In genomic region chr7:18840386-18841173, GRCm38 (mm10) we compare ENCODE assay signal across 9 mouse cellular contexts. TPM values are rescaled to one million over a fixed set of nuclear protein-coding genes. Genes with fewer than 3 reads are reported as not detected.
DNase-seq lines count a peak whose midpoint lies in the region; ATAC-seq and TF ChIP-seq lines count a peak whose summit lies in the region.
"Had no signal": no experiment of that assay in that cellular context is flagged by ENCODE, and none has a peak within 500 bp of the region (broad histone marks: within the 10 kb centered on the region; RNA-seq: fewer than 3 reads in every experiment).

No protein-coding gene starts in this region.

- H3K4me3 ChIP-seq in forebrain, postnatal 0 days (ENCODE audit: low read depth, low read length) = peak overlapping the region; percentile 36
- H3K4me3 ChIP-seq in hindbrain, embryonic 10.5 days = peak overlapping the region; percentile 49

- H3K27ac ChIP-seq in forebrain, postnatal 0 days (ENCODE audit: low read depth, low read length) = peak overlapping the region; percentile 75
- H3K27ac ChIP-seq in hindbrain, embryonic 10.5 days = peak overlapping the region; percentile 78

- H3K4me1 ChIP-seq in forebrain, postnatal 0 days (ENCODE audit: insufficient read depth) = no peaks in the 10 kb centered on the region
- H3K4me1 ChIP-seq in hindbrain, embryonic 10.5 days (replicated peaks) = peaks cover 15% of the 10 kb centered on the region

- WGBS in forebrain, postnatal 0 days = 4% methylated on average over 14 of the region's 17 CpGs
- 5% methylated on average over 15 of the region's 17 CpGs for WGBS in hindbrain, embryonic 10.5 days

- TF ChIP-seq CTCF in forebrain, postnatal 0 days (IDR thresholded peaks at IDR 0.05; ENCODE audit: low read depth) = no peak

- H3K27me3 ChIP-seq in forebrain, postnatal 0 days (ENCODE audit: insufficient read depth, low read length) = no peaks in the 10 kb centered on the region
- no peaks in the 10 kb centered on the region for H3K27me3 ChIP-seq in hindbrain, embryonic 10.5 days (ENCODE audit: insufficient read depth, poor library complexity, severe bottlenecking)

- ATAC-seq in forebrain, postnatal 0 days = peak; percentile 92

- H3K36me3 ChIP-seq in forebrain, postnatal 0 days (ENCODE audit: insufficient read depth) = no peaks in the 10 kb centered on the region
- H3K36me3 ChIP-seq in hindbrain, embryonic 10.5 days = no peaks in the 10 kb centered on the region

- peak overlapping the region; percentile 63 for H3K9ac ChIP-seq in forebrain, postnatal 0 days

- peak; percentile 60 for DNase-seq in T-cell, adult 2 months (ENCODE audit: low spot score)
- peak; percentile 19 to 25 for DNase-seq in cerebellum, adult 18-20 months
- DNase-seq in forebrain, postnatal 0 days = peak; percentile 53
- DNase-seq in hindbrain, embryonic 10.5 days (ENCODE audit: low spot score) = peak; percentile 67
- peak; percentile 1 to 7 for DNase-seq in left cerebral cortex, adult 9 months (ENCODE audit: low spot score in 2 of 2)
- DNase-seq in lung, postnatal 4 days = peak; percentile 77 to 87
- peak; percentile 69 for DNase-seq in retina, postnatal 1 day
- no peak for DNase-seq in MN1 (ENCODE audit: low spot score)

- no peaks in the 10 kb centered on the region for H3K9me3 ChIP-seq in forebrain, postnatal 0 days (ENCODE audit: low read length)
- no peaks in the 10 kb centered on the region for H3K9me3 ChIP-seq in hindbrain, embryonic 10.5 days

- peak overlapping the region; percentile 55 for H3K4me2 ChIP-seq in forebrain, postnatal 0 days (ENCODE audit: low read depth)

RNA-seq across cellular contexts. Expression of gene Mill2, which starts 0.8 kb away (rescaled TPM):
- total RNA-seq in forebrain, postnatal 0 days (2014; rRNA removed) = 0.95 and 2.1 TPM in 2 replicates
- polyA plus RNA-seq in forebrain, postnatal 0 days (2015; fragmentation: Nextera tagmentation; extraction: Ambion mirVana) = 0.53 and 0.54 TPM in 2 replicates
- polyA plus RNA-seq in hindbrain, embryonic 10.5 days (2016; fragmentation: Nextera tagmentation; extraction: Ambion mirVana) = 0.26 and 0.31 TPM in 2 replicates

RNA-seq across cellular contexts. Expression of gene Psg17, which starts 19.2 kb away (rescaled TPM):
- total RNA-seq in forebrain, postnatal 0 days (2014; rRNA removed) = not detected in 2 replicates
- polyA plus RNA-seq in forebrain, postnatal 0 days (2015; fragmentation: Nextera tagmentation; extraction: Ambion mirVana) = not detected in 2 replicates
- polyA plus RNA-seq in hindbrain, embryonic 10.5 days (2016; fragmentation: Nextera tagmentation; extraction: Ambion mirVana) = not detected in 2 replicates
- total RNA-seq: layer of hippocampus, adult 18-20 months had no signal

RNA-seq across cellular contexts. Expression of gene Pglyrp1, which starts 30.6 kb away (rescaled TPM):
- 13.8 and 14.9 TPM in 2 replicates for total RNA-seq in forebrain, postnatal 0 days (2014; rRNA removed)
- polyA plus RNA-seq in forebrain, postnatal 0 days (2015; fragmentation: Nextera tagmentation; extraction: Ambion mirVana) = 26.9 and 27.0 TPM in 2 replicates
- polyA plus RNA-seq in hindbrain, embryonic 10.5 days (2016; fragmentation: Nextera tagmentation; extraction: Ambion mirVana) = 1.0 and 1.5 TPM in 2 replicates

RNA-seq across cellular contexts. Expression of gene Psg19, which starts 42.3 kb away (rescaled TPM):
- total RNA-seq in forebrain, postnatal 0 days (2014; rRNA removed) = not detected in 2 replicates
- polyA plus RNA-seq in forebrain, postnatal 0 days (2015; fragmentation: Nextera tagmentation; extraction: Ambion mirVana) = not detected in 2 replicates
- not detected in 2 replicates for polyA plus RNA-seq in hindbrain, embryonic 10.5 days (2016; fragmentation: Nextera tagmentation; extraction: Ambion mirVana)
- total RNA-seq: layer of hippocampus, adult 18-20 months had no signal

Comparison
In these comparisons a context has a peak if more than half of its experiments do, and no peak if none do; other contexts are left out.
1. RNA of gene Pglyrp1, which starts 30.6 kb away (polyA plus RNA-seq): 26.9 to 27.0 TPM in forebrain, postnatal 0 days; 1.0 to 1.5 TPM in hindbrain, embryonic 10.5 days; every median in the first group is over 10 times any median in the second.